Mouse (Mus musculus) adrenal gland, postnatal 4 days (tissue): ENCODE results near the gene Adam10. TPM values are rescaled to one million over a fixed set of nuclear protein-coding genes. Genes with fewer than 3 reads are reported as not detected.

Source experiments
- DNase-seq, 2 experiments: peaks; one replicate each; pipeline ENCODE4 v3.0.0; 2021 to 2022; ENCODE audit warnings: low spot score in 2 of 2, mixed read lengths in 2 of 2
- total RNA-seq, 2 experiments: library from RNA; stranded (reverse); gene quantifications; 2 replicates each; pipeline ENCODE4 v1.2.3; 2021

Gene Adam10
- total RNA-seq, 2 experiments from 2014 or later, result 63.8 to 74.9 TPM

- no peak for DNase-seq
These were observed 6.8 kb upstream of the Adam10 start for GRCm38 (mm10) chr9:70671772-70672579.

- DNase-seq, result no peak
These were observed 5.1 kb upstream of the Adam10 start for GRCm38 (mm10) chr9:70673656-70674055.

- no peak for DNase-seq
These were observed 3.7 kb upstream of the Adam10 start for GRCm38 (mm10) chr9:70675117-70675516.

- DNase-seq, result no peak
These were observed 2.8 kb upstream of the Adam10 start for GRCm38 (mm10) chr9:70675961-70676360.

GRCm38 (mm10) chr9:70679132-70680091 lies 615 bp downstream of the Adam10 start:
- peak; percentile 5 to 8 for DNase-seq

GRCm38 (mm10) chr9:70682202-70682601 lies 3.4 kb downstream of the Adam10 start:
- no peak for DNase-seq

- DNase-seq, result no peak
These were observed 9.6 kb downstream of the Adam10 start for GRCm38 (mm10) chr9:70688301-70688968.

- no peak for DNase-seq
These were observed 11.1 kb downstream of the Adam10 start for GRCm38 (mm10) chr9:70689926-70690325.

GRCm38 (mm10) chr9:70690579-70690978 lies 11.8 kb downstream of the Adam10 start:
- DNase-seq, result no peak

- no peak for DNase-seq
These were observed 13.2 kb downstream of the Adam10 start for GRCm38 (mm10) chr9:70691772-70692693.

- DNase-seq, result no peak
These were observed 16.9 kb downstream of the Adam10 start for GRCm38 (mm10) chr9:70695723-70696122.

GRCm38 (mm10) chr9:70698090-70698489 lies 19.3 kb downstream of the Adam10 start:
- no peak for DNase-seq

- DNase-seq, result no peak
These were observed 24.9 kb downstream of the Adam10 start for GRCm38 (mm10) chr9:70703597-70704203.

GRCm38 (mm10) chr9:70706444-70706843 lies 27.6 kb downstream of the Adam10 start:
- DNase-seq, result no peak

- no peak for DNase-seq
These were observed 50.7 kb downstream of the Adam10 start for GRCm38 (mm10) chr9:70729544-70729943.

- DNase-seq, result no peak
These were observed 52.3 kb downstream of the Adam10 start for GRCm38 (mm10) chr9:70731079-70731478.

- DNase-seq, result no peak
These were observed 54.4 kb downstream of the Adam10 start for GRCm38 (mm10) chr9:70733208-70733607.

GRCm38 (mm10) chr9:70739998-70740397 lies 61.2 kb downstream of the Adam10 start:
- DNase-seq, result no peak

- no peak for DNase-seq
These were observed 72.9 kb downstream of the Adam10 start for GRCm38 (mm10) chr9:70751504-70752222.
